In genomic region chr3:134243850-134244247, GRCm38 (mm10) we compare ENCODE assay signal across 12 mouse cellular contexts. TPM values are rescaled to one million over a fixed set of nuclear protein-coding genes. Genes with fewer than 3 reads are reported as not detected.
DNase-seq lines count a peak whose midpoint lies in the region; ATAC-seq and TF ChIP-seq lines count a peak whose summit lies in the region.
"Had no signal": no experiment of that assay in that cellular context is flagged by ENCODE, and none has a peak within 500 bp of the region (broad histone marks: within the 10 kb centered on the region; RNA-seq: fewer than 3 reads in every experiment).

No protein-coding gene starts in this region.

- intact Hi-C loops in left cerebral cortex, postnatal 4 days (cut with DNase I), result no loop called here
- intact Hi-C loops in left cerebral cortex, postnatal 25 days (cut with DNase I), result no loop called here

- no peaks in the 10 kb centered on the region for H3K9me3 ChIP-seq in lung, embryonic 14.5 days (ENCODE audit: low read depth, low read length)
- H3K9me3 ChIP-seq in midbrain, embryonic 16.5 days (replicated peaks; ENCODE audit: control insufficient read depth, low read length, poor library complexity, severe bottlenecking), result no peaks in the 10 kb centered on the region
- H3K9me3 ChIP-seq: liver, embryonic 15.5 days had no signal

- no peaks in the 10 kb centered on the region for H3K36me3 ChIP-seq in lung, embryonic 14.5 days (ENCODE audit: insufficient read depth)
- peaks cover 4% of the 10 kb centered on the region; the same call in 1 of the 2 replicates for H3K36me3 ChIP-seq in midbrain, embryonic 16.5 days (ENCODE audit: control insufficient read depth, insufficient read depth, low read length)
- H3K36me3 ChIP-seq: liver, embryonic 15.5 days had no signal

- no peak overlapping the region for H3K27ac ChIP-seq in lung, embryonic 14.5 days (ENCODE audit: low read depth)
- no peak overlapping the region for H3K27ac ChIP-seq in midbrain, embryonic 16.5 days (ENCODE audit: low read length)
- H3K27ac ChIP-seq: liver, embryonic 15.5 days; macrophage had no signal

- no peak for TF ChIP-seq CTCF in lung, embryonic 14.5 days (IDR thresholded peaks at IDR 0.05; ENCODE audit: low read depth)

- H3K27me3 ChIP-seq in lung, embryonic 14.5 days (ENCODE audit: insufficient read depth, low read length), result no peaks in the 10 kb centered on the region
- H3K27me3 ChIP-seq in midbrain, embryonic 16.5 days (ENCODE audit: control insufficient read depth, insufficient read depth, low read depth, low read length), result no peaks in the 10 kb centered on the region

- H3K4me1 ChIP-seq in lung, embryonic 14.5 days (ENCODE audit: insufficient read depth), result no peaks in the 10 kb centered on the region
- peaks cover 32% of the 10 kb centered on the region for H3K4me1 ChIP-seq in midbrain, embryonic 16.5 days (ENCODE audit: control insufficient read depth, insufficient read depth, low read length)

- WGBS in lung, embryonic 14.5 days, result 27% methylated on average over 3 of the region's 3 CpGs
- WGBS in midbrain, embryonic 16.5 days, result 22% methylated on average over 3 of the region's 3 CpGs

- no peak overlapping the region for H3K4me2 ChIP-seq in lung, embryonic 14.5 days
- H3K4me2 ChIP-seq in midbrain, embryonic 16.5 days (ENCODE audit: low read length), result peak overlapping the region; percentile 48
- H3K4me2 ChIP-seq: liver, embryonic 15.5 days had no signal

- H3K4me3 ChIP-seq in lung, embryonic 14.5 days (ENCODE audit: low read depth, low read length), result no peak overlapping the region
- H3K4me3 ChIP-seq in midbrain, embryonic 16.5 days (ENCODE audit: low read depth, low read length), result no peak overlapping the region
- H3K4me3 ChIP-seq: liver, embryonic 15.5 days had no signal

- no peak overlapping the region for H3K9ac ChIP-seq in lung, embryonic 14.5 days
- no peak overlapping the region for H3K9ac ChIP-seq in midbrain, embryonic 16.5 days (ENCODE audit: low read depth, low read length)
- H3K9ac ChIP-seq: liver, embryonic 15.5 days had no signal

- no peak for ATAC-seq in lung, embryonic 14.5 days (ENCODE audit: insufficient read depth)
- ATAC-seq in midbrain, embryonic 16.5 days, result no peak

- peak; percentile 7 for DNase-seq in adrenal gland, postnatal 10 days
- DNase-seq in adrenal gland, adult 18-20 months (ENCODE audit: low spot score in 2 of 2), result no peak
- DNase-seq in lung, embryonic 14.5 days, result peak; percentile 11
- no peak for DNase-seq in lung, postnatal 25 days (ENCODE audit: low spot score)
- DNase-seq in left cerebral cortex, postnatal 4 days, result no peak
- DNase-seq in right cerebral cortex, postnatal 10 days (ENCODE audit: low spot score in 2 of 2), result no peak
- no peak for DNase-seq in left cerebral cortex, postnatal 25 days (ENCODE audit: low spot score in 2 of 2)
- DNase-seq: kidney, adult 11 months had no signal

RNA-seq across cellular contexts. Expression of gene Cxxc4, which starts 7.6 kb away (rescaled TPM):
- total RNA-seq in adrenal gland, postnatal 10 days (2021), result 1 to 10 TPM; 4.6 to 8.5 TPM
- total RNA-seq in adrenal gland, adult 18-20 months (2021), result 1 to 10 TPM; 4.9 TPM
- 2.1 and 2.4 TPM in 2 replicates for polyA plus RNA-seq in lung, embryonic 14.5 days (2014; fragmentation: Nextera tagmentation; extraction: Ambion mirVana)
- 43.6 and 45.6 TPM in 2 replicates for polyA plus RNA-seq in midbrain, embryonic 16.5 days (2015; fragmentation: Nextera tagmentation; extraction: Ambion mirVana)
- 10 to 100 TPM; 57.4 to 73.0 TPM for total RNA-seq in left cerebral cortex, postnatal 4 days (2021)
- 10 to 100 TPM; 25.4 to 26.0 TPM for total RNA-seq in left cerebral cortex, postnatal 25 days (2021)
- total RNA-seq: common myeloid progenitor, adult 5-6 weeks had no signal
- polyA plus RNA-seq: macrophage had no signal

Comparison
In these comparisons a context has a peak if more than half of its experiments do, and no peak if none do; other contexts are left out.
1. DNase-seq: peak in adrenal gland, postnatal 10 days (single experiment) and lung, embryonic 14.5 days (single experiment); none in adrenal gland, adult 18-20 months (0 of 2), lung, postnatal 25 days (single experiment), left cerebral cortex, postnatal 4 days (single experiment), right cerebral cortex, postnatal 10 days (0 of 2) and left cerebral cortex, postnatal 25 days (0 of 2).